Mouse (Mus musculus) limb, embryonic 14.5 days (tissue): ENCODE results near the gene Tbc1d15. TPM values are rescaled to one million over a fixed set of nuclear protein-coding genes. Genes with fewer than 3 reads are reported as not detected.

Source experiments
- ATAC-seq: fragments of 200-750 bp; cut with Nextera tagmentation; 2 replicates; pipeline ENCODE4 v1.8.0; 2017; ENCODE audit warnings: low read depth, moderate number of reproducible peaks, moderate TSS enrichment; ENCODE audit not compliant: low FRiP score
- DNase-seq: peaks from one replicate; pipeline ENCODE4 v3.0.0-alpha.2; 2015; ENCODE audit warnings: low spot score
- H3K27ac ChIP-seq: fragments of 300-500 bp; sonication (generic); replicated peaks from 2 replicates; pipeline ENCODE4 v1.5.1; 2014; ENCODE audit warnings: low read depth, mild to moderate bottlenecking, low read length, moderate library complexity, mixed read lengths
- H3K27me3 ChIP-seq: fragments of 300-500 bp; sonication (generic); 2 replicates; pipeline ENCODE4 v1.6.1; 2014; ENCODE audit warnings: low read length, mixed read lengths; ENCODE audit not compliant: control insufficient read depth, insufficient read depth
- H3K36me3 ChIP-seq: fragments of 300-500 bp; sonication (generic); 2 replicates; pipeline ENCODE4 v1.6.1; 2014; ENCODE audit warnings: mild to moderate bottlenecking, low read length, moderate library complexity, mixed read lengths; ENCODE audit not compliant: control insufficient read depth, insufficient read depth
- H3K4me1 ChIP-seq: fragments of 300-500 bp; sonication (generic); 2 replicates; pipeline ENCODE4 v1.6.1; 2014; ENCODE audit warnings: antibody characterized with exemption, low read length, mixed read lengths; ENCODE audit not compliant: control insufficient read depth, insufficient read depth
- H3K4me2 ChIP-seq: fragments of 300-500 bp; sonication (generic); replicated peaks from 2 replicates; pipeline ENCODE4 v1.6.1; 2014; ENCODE audit warnings: low read depth, mild to moderate bottlenecking, low read length, moderate library complexity; ENCODE audit not compliant: severe bottlenecking
- H3K4me3 ChIP-seq: fragments of 300-500 bp; sonication (generic); replicated peaks from 2 replicates; pipeline ENCODE4 v1.5.1; 2014; ENCODE audit warnings: low read length
- H3K9ac ChIP-seq: fragments of 300-500 bp; sonication (generic); 2 replicates; pipeline ENCODE4 v1.6.1; 2014; ENCODE audit warnings: mild to moderate bottlenecking, low read depth, low read length, moderate library complexity; ENCODE audit not compliant: severe bottlenecking
- H3K9me3 ChIP-seq: fragments of 300-500 bp; sonication (generic); 2 replicates; pipeline ENCODE4 v1.6.1; 2016; ENCODE audit warnings: low read length; ENCODE audit not compliant: control insufficient read depth
- POLR2A ChIP-seq: fragments of 200-500 bp; IDR thresholded peaks from 2 replicates; pipeline ENCODE4 v1.8.0; 2012; ENCODE audit warnings: inconsistent platforms, mild to moderate bottlenecking, moderate library complexity, borderline replicate concordance; ENCODE audit not compliant: insufficient read depth, insufficient read length; ENCODE audit errors: extremely low read depth
- WGBS: fragments of 180-500 bp; shearing (Covaris S2); extraction: QIAGEN DNeasy Blood & Tissue Kit; methylation state at CpG from one replicate; pipeline ENCODE4 v1.1.7; 2014; 5-methylcytosine and 5-hydroxymethylcytosine counted together
- polyA plus RNA-seq, 2 experiments: library from polyadenylated mRNA; depleted of rRNA in 1 of 2; stranded (reverse) in 1 of 2; unstranded in 1 of 2; fragments of >200 nt; fragmentation: Nextera tagmentation in 1 of 2; extraction: Ambion mirVana in 1 of 2; gene quantifications; 2 replicates each; pipeline versions ENCODE4 v1.2.1 to v1.2.3; 2012 to 2014

Tbc1d15 gene
- polyA plus RNA-seq, 2 experiments, result 36.4 to 67.4 TPM

DNA sequence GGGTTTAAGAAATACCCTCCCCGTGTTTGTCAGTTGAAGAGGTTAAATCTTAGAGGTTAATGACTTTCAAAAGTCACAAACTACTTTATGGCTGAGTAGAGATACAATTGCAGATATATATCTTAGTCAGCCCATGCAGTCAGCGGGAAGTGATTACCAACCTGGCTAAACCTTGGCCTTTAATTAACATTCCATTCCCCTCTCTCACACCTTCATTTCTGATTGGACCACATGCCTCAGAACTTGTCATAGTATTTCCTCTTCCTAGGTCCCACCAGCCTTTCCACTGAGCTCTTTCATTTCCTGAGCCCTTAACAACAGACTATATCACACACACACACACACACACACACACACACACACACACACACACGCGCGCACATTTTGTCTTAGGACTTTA lies 4.9 kb upstream of the Tbc1d15 start:
- DNase-seq (no peak), ATAC-seq (no peak)
- peaks cover 4% of the 10 kb centered on the region; the same call in 1 of the 2 replicates for H3K4me1 ChIP-seq
- TF ChIP-seq POLR2A, result no peak
- WGBS, result 76% methylated on average over 5 of the region's 5 CpGs
- no peaks in the 10 kb centered on the region for H3K27me3 ChIP-seq
- H3K9me3 ChIP-seq, result no peaks in the 10 kb centered on the region
- no peak overlapping the region for H3K4me2 ChIP-seq
- no peak overlapping the region for H3K4me3 ChIP-seq
- no peaks in the 10 kb centered on the region for H3K36me3 ChIP-seq
- no peak overlapping the region for H3K27ac ChIP-seq
- H3K9ac ChIP-seq, result no peak overlapping the region

DNA sequence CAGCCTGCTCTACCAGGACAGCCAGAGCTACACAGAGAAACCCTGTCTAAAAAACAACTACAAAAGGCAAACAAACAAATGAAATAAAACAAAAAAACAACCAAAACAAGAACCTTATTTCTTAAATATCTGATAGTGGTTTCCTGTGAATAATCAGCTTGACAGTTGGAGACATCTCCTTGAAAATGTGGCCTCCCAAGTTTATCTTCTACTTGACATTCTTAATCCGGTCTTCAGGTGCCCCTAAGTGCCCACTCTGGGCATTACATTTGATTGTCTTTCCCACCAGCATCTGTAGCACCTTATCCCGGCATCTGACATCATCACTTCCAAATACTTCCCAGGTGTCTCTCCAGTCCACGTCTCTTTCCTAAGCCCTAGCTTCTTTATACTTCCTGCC lies 2.3 kb upstream of the Tbc1d15 start:
- Histone ChIP-seq H3K9ac (no peak overlapping the region), H3K4me3 (no peak overlapping the region), H3K9me3 (no peaks in the 10 kb centered on the region), H3K27me3 (no peaks in the 10 kb centered on the region), H3K4me2 (no peak overlapping the region), H3K4me1 (peaks cover 14% of the 10 kb centered on the region), H3K36me3 (no peaks in the 10 kb centered on the region), H3K27ac (no peak overlapping the region)
- DNase-seq (no peak), ATAC-seq (no peak)
- 62% methylated on average over 3 of the region's 3 CpGs for WGBS
- no peak for TF ChIP-seq POLR2A

DNA sequence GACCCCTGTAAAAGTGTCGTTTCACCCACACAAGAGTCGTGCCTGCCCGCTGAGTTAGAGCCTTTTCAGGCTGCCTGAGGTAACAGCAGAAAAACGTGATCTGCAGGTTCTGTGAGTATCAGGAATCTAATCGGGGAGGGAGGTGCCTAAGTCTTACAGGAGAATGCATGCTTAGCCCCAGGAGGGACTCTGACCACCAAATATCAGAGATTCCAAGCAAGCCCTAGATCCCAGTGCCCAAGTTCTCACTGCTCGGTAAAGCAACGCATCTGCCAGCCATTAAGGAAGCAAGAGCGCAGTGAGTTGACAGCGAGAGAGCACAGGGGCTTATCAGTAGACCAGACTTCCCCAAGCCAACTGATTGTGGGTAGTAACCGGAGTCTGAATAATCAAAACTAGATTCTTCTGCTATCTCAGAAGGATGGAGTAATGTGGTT lies 1.1 kb upstream of the Tbc1d15 start:
- WGBS, result 9% methylated on average over 10 of the region's 10 CpGs
- Histone ChIP-seq H3K4me3 (peak overlapping the region; percentile 95), H3K4me1 (peaks cover 14% of the 10 kb centered on the region), H3K36me3 (no peaks in the 10 kb centered on the region), H3K9me3 (no peaks in the 10 kb centered on the region), H3K27ac (no peak overlapping the region), H3K4me2 (peak overlapping the region; percentile 57), H3K9ac (peak overlapping the region; percentile 56), H3K27me3 (no peaks in the 10 kb centered on the region)
- ATAC-seq (no peak), DNase-seq (peak; percentile 54)
- TF ChIP-seq POLR2A, result no peak

DNA sequence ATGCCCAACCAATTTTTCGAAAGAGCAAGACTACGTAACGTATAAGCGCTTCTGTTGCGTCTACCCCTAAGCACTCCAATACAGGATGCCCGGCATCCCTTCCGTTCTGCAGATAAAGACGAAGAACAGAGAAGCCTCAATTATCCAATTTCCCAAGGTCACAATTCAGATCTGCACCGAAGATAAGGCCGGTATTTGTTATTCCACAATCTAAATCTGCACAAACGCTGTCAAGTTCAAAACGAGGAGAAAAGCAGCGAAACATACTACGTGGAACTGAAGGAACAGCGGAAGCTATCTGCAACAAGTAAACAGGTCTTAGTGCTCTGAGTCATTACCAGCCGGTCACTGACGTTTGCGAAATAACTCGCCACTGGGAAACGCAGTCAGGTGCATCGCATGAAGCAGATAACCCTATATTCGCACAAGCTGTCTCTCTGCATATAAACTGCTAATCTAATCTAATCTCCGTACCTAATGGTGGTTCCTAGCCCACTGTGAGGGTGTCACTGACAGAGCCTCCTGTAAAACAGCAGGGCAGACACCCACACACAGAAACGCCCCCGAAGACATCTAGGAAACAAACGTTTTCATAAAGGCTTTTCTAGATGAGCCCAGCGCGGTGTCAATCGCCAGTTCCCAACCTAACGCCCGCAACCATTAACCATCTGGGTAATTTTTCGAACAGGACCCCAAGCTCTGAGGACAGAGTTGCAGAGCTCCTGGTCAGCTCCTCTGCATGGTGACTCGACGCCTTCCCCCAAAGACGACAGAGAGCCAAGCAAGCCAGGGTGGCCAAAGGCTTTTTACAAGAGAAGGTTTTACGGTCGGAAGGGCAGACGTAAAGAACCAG lies 806 bp downstream of the Tbc1d15 start:
- no peak for ATAC-seq
- DNase-seq, result no peak

DNA sequence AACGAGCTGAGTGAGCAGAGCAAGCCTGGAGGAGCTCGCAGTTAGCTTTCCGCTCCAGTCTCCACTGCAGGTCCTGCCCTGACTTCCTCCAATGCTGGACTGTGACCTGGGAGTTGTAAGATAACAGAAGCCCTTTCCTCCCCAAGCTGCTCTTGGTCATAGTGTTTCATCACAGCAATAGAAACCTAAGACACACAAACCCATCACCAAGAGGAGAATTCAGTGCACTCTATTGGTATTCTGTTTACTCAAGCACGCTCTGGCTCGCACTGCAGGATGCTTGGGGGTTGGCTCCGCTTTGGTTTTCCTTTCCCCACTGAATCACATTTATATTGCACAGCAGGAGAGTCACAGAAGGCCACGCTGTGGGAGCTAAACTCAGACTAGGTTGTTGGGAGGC lies 3.2 kb downstream of the Tbc1d15 start:
- Histone ChIP-seq H3K9me3 (no peaks in the 10 kb centered on the region), H3K4me3 (no peak overlapping the region), H3K4me1 (peaks cover 14% of the 10 kb centered on the region), H3K36me3 (no peaks in the 10 kb centered on the region), H3K4me2 (no peak overlapping the region), H3K9ac (no peak overlapping the region), H3K27ac (no peak overlapping the region), H3K27me3 (no peaks in the 10 kb centered on the region)
- 46% methylated on average over 7 of the region's 7 CpGs for WGBS
- DNase-seq (no peak), ATAC-seq (no peak)
- TF ChIP-seq POLR2A, result no peak

More for the DNA sequence above, 806 bp downstream of the Tbc1d15 start:
- no peaks in the 10 kb centered on the region for H3K36me3 ChIP-seq
- TF ChIP-seq POLR2A, result no peak
- peak overlapping the region; percentile 95 for H3K4me3 ChIP-seq
- peaks cover 14% of the 10 kb centered on the region for H3K4me1 ChIP-seq
- H3K27me3 ChIP-seq, result no peaks in the 10 kb centered on the region
- 0 out of 2 replicates have a peak overlapping the region, but pooled peaks have one; percentile 41 for H3K27ac ChIP-seq
- peak overlapping the region; percentile 83 for H3K9ac ChIP-seq
- 36% methylated on average over 32 of the region's 38 CpGs for WGBS
- H3K9me3 ChIP-seq, result no peaks in the 10 kb centered on the region
- peak overlapping the region; percentile 68 for H3K4me2 ChIP-seq
